In genomic region chr5:73431581-73431980, GRCm38 (mm10) we compare ENCODE assay signal across 8 mouse cellular contexts. TPM values are rescaled to one million over a fixed set of nuclear protein-coding genes. Genes with fewer than 3 reads are reported as not detected.
DNase-seq lines count a peak whose midpoint lies in the region; ATAC-seq and TF ChIP-seq lines count a peak whose summit lies in the region.

No protein-coding gene starts in this region.

- no peak overlapping the region for H3K9ac ChIP-seq in CH12.LX (ENCODE audit: insufficient read depth, low read depth)
- H3K9ac ChIP-seq in heart, postnatal 0 days (replicated peaks; ENCODE audit: low read depth, low read length), result no peak overlapping the region

- no peaks in the 10 kb centered on the region for H3K9me3 ChIP-seq in CH12.LX (replicated peaks; ENCODE audit: low read length)
- H3K9me3 ChIP-seq in heart, postnatal 0 days (replicated peaks; ENCODE audit: control insufficient read depth, low read length), result no peaks in the 10 kb centered on the region

- no peaks in the 10 kb centered on the region for H3K79me2 ChIP-seq in CH12.LX (replicated peaks; ENCODE audit: control insufficient read depth, extremely low read depth, insufficient read depth, poor library complexity, severe bottlenecking)

- H3K27ac ChIP-seq in CH12.LX (ENCODE audit: insufficient read depth, low read depth), result no peak overlapping the region
- H3K27ac ChIP-seq in bone marrow, adult 2 months (ENCODE audit: control insufficient read depth, insufficient read depth, low read depth, low read length, poor library complexity), result no peak overlapping the region
- no peak overlapping the region for H3K27ac ChIP-seq in embryonic fibroblast, embryonic 13.5 days (ENCODE audit: insufficient read depth, low read length)
- H3K27ac ChIP-seq in heart, postnatal 0 days (ENCODE audit: low read depth), result no peak overlapping the region

- TF ChIP-seq RAD21 in CH12.LX (IDR thresholded peaks at IDR 0.05; ENCODE audit: low read depth, low read length), result peak; percentile 95

- H3K4me1 ChIP-seq in CH12.LX (ENCODE audit: control insufficient read depth in 1 of 2, insufficient read depth in 2 of 2), result 0 out of 4 replicates have a peak, but pooled peaks cover 0 to 3% of the 10 kb centered on the region in 2 experiments
- H3K4me1 ChIP-seq in bone marrow, adult 2 months (ENCODE audit: control insufficient read depth, insufficient read depth, low read length), result no peaks in the 10 kb centered on the region
- no peaks in the 10 kb centered on the region for H3K4me1 ChIP-seq in embryonic fibroblast, embryonic 13.5 days (ENCODE audit: control insufficient read depth, insufficient read depth, low read length)
- H3K4me1 ChIP-seq in heart, postnatal 0 days (ENCODE audit: control insufficient read depth, insufficient read depth), result no peaks in the 10 kb centered on the region
- H3K4me1 ChIP-seq in lung, adult 2 months (ENCODE audit: control insufficient read depth, insufficient read depth, low read length), result no peaks in the 10 kb centered on the region

- H3K27me3 ChIP-seq in CH12.LX (replicated peaks), result no peaks in the 10 kb centered on the region
- no peaks in the 10 kb centered on the region for H3K27me3 ChIP-seq in heart, postnatal 0 days (ENCODE audit: control insufficient read depth, insufficient read depth, low read length)

- no peak overlapping the region for H3K4me3 ChIP-seq in CH12.LX (replicated peaks in 1 of 3; ENCODE audit: low read depth in 2 of 3, low read length in 2 of 3, poor library complexity in 1 of 3)
- no peak overlapping the region for H3K4me3 ChIP-seq in bone marrow, adult 2 months (replicated peaks; ENCODE audit: control insufficient read depth, low read depth, low read length)
- no peak overlapping the region for H3K4me3 ChIP-seq in embryonic fibroblast, embryonic 13.5 days (ENCODE audit: insufficient read depth, low read length)
- H3K4me3 ChIP-seq in heart, postnatal 0 days (ENCODE audit: low read depth, low read length), result no peak overlapping the region
- no peak overlapping the region for H3K4me3 ChIP-seq in lung, adult 2 months (replicated peaks; ENCODE audit: extremely low read depth, low read depth, low read length)

- no peak for TF ChIP-seq EP300 in CH12.LX (IDR thresholded peaks at IDR 0.05; ENCODE audit: low read length)
- TF ChIP-seq EP300 in heart, postnatal 0 days (IDR thresholded peaks at IDR 0.05; ENCODE audit: low read depth), result no peak

- dilution Hi-C loops in CH12.LX (cut with MboI; ENCODE audit: extremely low pct_ligation_motif_present, extremely low pct_unique_long_range_greater_than_20kb, low sequenced_read_pairs), result no loop called here

- 25% methylated on average over 14 of the region's 14 CpGs for WGBS in bone marrow, adult 2 months
- WGBS in heart, postnatal 0 days, result 22% methylated on average over 14 of the region's 14 CpGs
- WGBS in lung, adult 2 months, result 26% methylated on average over 14 of the region's 14 CpGs

- no peaks in the 10 kb centered on the region for H3K36me3 ChIP-seq in CH12.LX (replicated peaks in 1 of 2; ENCODE audit: control insufficient read depth in 1 of 2, insufficient read depth in 1 of 2, low read length in 1 of 2)
- H3K36me3 ChIP-seq in heart, postnatal 0 days (replicated peaks; ENCODE audit: control insufficient read depth, insufficient read depth, low read length), result no peaks in the 10 kb centered on the region

- in situ Hi-C loops in CH12.LX (cut with MboI; ENCODE audit: low pct_ligation_motif_present, low pct_unique_long_range_greater_than_20kb, low sequenced_read_pairs), result loop anchor here (5.0 to 10.0 kb wide), 2 partner anchors 103 to 206 kb away; no protein-coding TSS in a partner anchor

- peak; percentile 20 to 93; a peak in 2 of 4 replicates for TF ChIP-seq CTCF in CH12.LX (conservative IDR thresholded peaks at IDR 0.05 in 1 of 2, IDR thresholded peaks at IDR 0.05 in 1 of 2; ENCODE audit: low read depth in 2 of 2, low read length in 2 of 2)
- peak; percentile 62 for TF ChIP-seq CTCF in bone marrow, adult 2 months (IDR thresholded peaks at IDR 0.05; ENCODE audit: control insufficient read depth, insufficient read depth, low read length)
- TF ChIP-seq CTCF in embryonic fibroblast, embryonic 13.5 days (IDR thresholded peaks at IDR 0.05; ENCODE audit: borderline replicate concordance, insufficient read depth, low read length), result peak; percentile 91; the same call in 1 of the 2 replicates
- TF ChIP-seq CTCF in heart, postnatal 0 days (IDR thresholded peaks at IDR 0.05; ENCODE audit: low read depth), result peak; percentile 92
- TF ChIP-seq CTCF in lung, adult 2 months (IDR thresholded peaks at IDR 0.05; ENCODE audit: insufficient read depth, low read length), result peak; percentile 94

- DNase-seq in CH12.LX (ENCODE audit: extremely low read depth), result peak; percentile 52
- peak; percentile 55 for DNase-seq in heart, postnatal 0 days (ENCODE audit: low spot score)
- peak; percentile 89 for DNase-seq in kidney, postnatal 4 days
- DNase-seq in lung, adult 2 months, result peak; percentile 68
- peak; percentile 89 for DNase-seq in retina, embryonic 14.5 days (ENCODE audit: low spot score)
- peak; percentile 86 for DNase-seq in thymus, postnatal 4 days

- H3K4me2 ChIP-seq in CH12.LX (ENCODE audit: insufficient read depth, low read depth, poor library complexity, severe bottlenecking), result no peak overlapping the region; the same call in 1 of the 2 replicates
- no peak overlapping the region for H3K4me2 ChIP-seq in heart, postnatal 0 days (ENCODE audit: low read depth, low read length)

- no peak for TF ChIP-seq POLR2A in CH12.LX (IDR thresholded peaks at IDR 0.05; ENCODE audit: low read depth, low read length)
- no peak for TF ChIP-seq POLR2A in bone marrow, adult 2 months (IDR thresholded peaks at IDR 0.05; ENCODE audit: borderline replicate concordance, control insufficient read depth, low read depth, low read length)
- no peak for TF ChIP-seq POLR2A in embryonic fibroblast, embryonic 13.5 days (IDR thresholded peaks at IDR 0.05; ENCODE audit: low read depth, low read length)
- TF ChIP-seq POLR2A in lung, adult 2 months (IDR thresholded peaks at IDR 0.05; ENCODE audit: borderline replicate concordance, extremely low read depth, low read depth, low read length), result no peak

- ATAC-seq in heart, postnatal 0 days (ENCODE audit: insufficient read depth, low read depth), result 0 out of 2 replicates have a peak, but pooled peaks have one; percentile 58

TF ChIP-seq in CH12.LX, 34 proteins besides CTCF, POLR2A, EP300 and RAD21:
- TF ChIP-seq PAX5 (IDR thresholded peaks at IDR 0.05; ENCODE audit: low read length), result no peak
- no peak for TF ChIP-seq ZNF384 (IDR thresholded peaks at IDR 0.05; ENCODE audit: low read depth, low read length)
- no peak for TF ChIP-seq RCOR1 (conservative IDR thresholded peaks at IDR 0.05; ENCODE audit: low read depth, low read length)
- peak; percentile 28; the same call in 1 of the 2 replicates for TF ChIP-seq ZC3H11A (IDR thresholded peaks at IDR 0.05; ENCODE audit: low read depth, low read length)
- TF ChIP-seq E2F4 (IDR thresholded peaks at IDR 0.05; ENCODE audit: insufficient replicate concordance, low read depth, low read length), result no peak
- no peak for TF ChIP-seq NRF1 (IDR thresholded peaks at IDR 0.05; ENCODE audit: low read depth, low read length)
- TF ChIP-seq SIN3A (IDR thresholded peaks at IDR 0.05; ENCODE audit: low read length), result no peak
- TF ChIP-seq BHLHE40 (IDR thresholded peaks at IDR 0.05; ENCODE audit: low read depth, low read length), result no peak
- TF ChIP-seq SMC3 (IDR thresholded peaks at IDR 0.05; ENCODE audit: low read depth, low read length), result peak; percentile 90
- TF ChIP-seq HCFC1 (IDR thresholded peaks at IDR 0.05; ENCODE audit: low read depth, low read length), result no peak

RNA-seq across cellular contexts. Expression of gene Cwh43, which starts 25.7 kb away (rescaled TPM):
- total RNA-seq in CH12.LX (2012; rRNA removed) (not detected in 2 replicates), CH12.LX (2014; rRNA removed) (not detected in 2 replicates)
- not detected in 2 replicates for polyA plus RNA-seq in CH12.LX (2012; ENCODE audit: insufficient read length, low read depth)
- polyA plus RNA-seq in bone marrow, adult 2 months (2011; ENCODE audit: insufficient read depth, insufficient read length, low replicate concordance, missing spikeins), result not detected in 2 replicates
- polyA plus RNA-seq in embryonic fibroblast, embryonic 13.5 days (2011; ENCODE audit: insufficient read length, low read depth, missing spikeins), result not detected in 2 replicates
- not detected in 2 replicates for total RNA-seq in heart, postnatal 0 days (2014; rRNA removed; ENCODE audit: low replicate concordance)
- 0.08 TPM in 1 of 2 replicates, not detected in the other for polyA plus RNA-seq in heart, postnatal 0 days (2015; fragmentation: Nextera tagmentation; extraction: Ambion mirVana)
- polyA plus RNA-seq in lung, adult 2 months (2012; rRNA removed), result 0.06 and 0.78 TPM in 2 replicates

RNA-seq across cellular contexts. Expression of gene Dcun1d4, which starts 49.2 kb away (rescaled TPM):
- total RNA-seq in CH12.LX (2012; rRNA removed) (1.4 and 1.5 TPM in 2 replicates), CH12.LX (2014; rRNA removed) (1.7 and 2.2 TPM in 2 replicates)
- 3.3 and 3.9 TPM in 2 replicates for polyA plus RNA-seq in CH12.LX (2012; ENCODE audit: insufficient read length, low read depth)
- polyA plus RNA-seq in bone marrow, adult 2 months (2011; ENCODE audit: insufficient read depth, insufficient read length, low replicate concordance, missing spikeins), result 1.9 and 3.6 TPM in 2 replicates
- polyA plus RNA-seq in embryonic fibroblast, embryonic 13.5 days (2011; ENCODE audit: insufficient read length, low read depth, missing spikeins), result 27.9 and 36.4 TPM in 2 replicates
- total RNA-seq in heart, postnatal 0 days (2014; rRNA removed; ENCODE audit: low replicate concordance), result 5.2 and 5.6 TPM in 2 replicates
- polyA plus RNA-seq in heart, postnatal 0 days (2015; fragmentation: Nextera tagmentation; extraction: Ambion mirVana), result 9.9 and 10.4 TPM in 2 replicates
- polyA plus RNA-seq in lung, adult 2 months (2012; rRNA removed), result 3.4 and 6.4 TPM in 2 replicates
